Mouse (Mus musculus) c-Kit-positive CD71-positive TER-119-positive erythroid progenitor cells, embryonic 14.5 days (primary cell): Measurements from ENCODE around the gene Cops2.
A peak's percentile ranks its signal among the peaks of the same experiment; 100 is the strongest.

Experiments
- DNase-seq: peaks from one replicate; pipeline ENCODE4 v3.0.0-alpha.2; 2013; ENCODE audit warnings: low spot score

The Cops2 gene

GRCm38 (mm10) chr2:125826201-125826600 lies 32.7 kb downstream of the Cops2 start:
- DNase-seq: no peak

DNA sequence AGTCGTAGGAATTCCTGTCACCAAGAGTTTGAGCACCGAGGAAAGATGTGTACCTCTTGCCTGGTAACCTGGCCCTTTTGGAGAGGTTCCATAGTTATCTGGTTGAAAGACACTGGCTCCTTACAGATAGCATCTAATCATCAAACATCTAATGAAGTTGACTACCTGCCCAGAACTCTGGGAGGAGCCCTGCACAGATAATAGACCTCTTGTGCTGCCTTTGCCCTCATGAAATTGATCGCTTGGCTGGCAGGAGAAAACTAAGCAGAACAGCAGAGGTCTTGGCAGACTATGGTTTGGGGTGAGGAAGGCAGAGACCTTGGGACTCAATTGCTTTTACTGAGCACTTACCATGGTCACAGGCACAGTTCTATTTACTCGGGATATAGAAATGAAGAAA lies 38.5 kb downstream of the Cops2 start:
- DNase-seq: no peak

- no peak for DNase-seq
Measured at GRCm38 (mm10) chr2:125813972-125814595, 44.9 kb downstream of the Cops2 start.

DNA sequence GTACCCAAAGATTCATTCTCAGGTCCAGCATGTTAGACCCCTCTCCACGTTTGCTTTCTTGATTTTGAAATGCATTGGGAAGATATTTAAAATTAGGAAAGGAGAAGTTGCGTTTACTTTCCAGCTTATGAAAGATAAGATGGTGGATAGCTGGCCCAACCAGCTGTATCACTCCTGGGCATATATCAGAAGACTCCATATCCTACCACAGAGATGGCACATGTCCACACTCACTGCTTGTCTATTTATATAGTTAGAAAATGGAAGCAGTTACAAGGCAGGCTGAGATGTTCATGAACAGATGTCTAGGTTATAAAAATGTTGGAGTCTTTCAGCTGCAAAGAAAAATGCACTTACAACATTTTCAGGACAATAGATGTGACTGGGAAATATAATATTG lies 47.6 kb downstream of the Cops2 start:
- no peak for DNase-seq

DNA sequence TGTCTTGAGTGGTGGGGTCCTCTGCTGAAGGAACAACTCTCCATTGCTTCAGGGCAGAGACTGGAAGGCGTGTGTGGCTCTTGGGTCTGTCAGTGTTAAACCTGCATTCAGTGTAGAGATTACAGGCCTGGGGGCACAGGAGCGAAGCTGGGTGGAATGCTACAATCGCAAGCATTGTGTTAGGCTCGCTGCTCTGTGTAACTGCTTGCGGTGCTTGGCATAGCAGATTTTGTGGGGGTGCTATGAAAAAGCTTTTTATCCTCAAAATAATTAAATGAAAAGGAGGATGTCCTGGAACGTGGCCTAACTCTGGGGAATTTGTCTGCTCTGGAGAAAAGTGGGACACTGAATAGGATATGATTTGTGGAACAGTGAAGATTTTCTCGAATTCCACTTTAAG lies 49.4 kb downstream of the Cops2 start:
- DNase-seq: no peak

GRCm38 (mm10) chr2:125805826-125806225 lies 53.1 kb downstream of the Cops2 start:
- DNase-seq: no peak

DNA sequence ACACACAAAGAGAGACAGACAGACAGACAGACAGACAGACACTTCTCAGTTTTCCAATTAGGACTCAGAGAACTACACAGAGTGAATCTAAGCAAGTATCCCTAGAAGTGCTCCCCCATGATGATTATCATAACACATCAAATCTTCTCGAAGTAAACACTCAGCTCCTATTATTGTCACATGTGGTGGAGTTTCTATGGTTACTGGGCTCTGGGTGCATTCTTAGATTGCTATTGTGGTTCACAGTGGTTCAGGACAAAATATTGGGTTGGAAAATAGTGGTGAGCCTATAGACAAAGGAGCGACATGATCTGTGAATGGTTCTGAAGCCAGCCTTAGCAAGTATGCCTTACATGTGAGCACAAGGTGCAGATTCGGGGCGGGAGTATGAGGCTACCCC lies 57.0 kb downstream of the Cops2 start:
- DNase-seq: no peak

GRCm38 (mm10) chr2:125801038-125801437 lies 57.9 kb downstream of the Cops2 start:
- DNase-seq: no peak

- no peak for DNase-seq
Measured at GRCm38 (mm10) chr2:125800428-125800827, 58.5 kb downstream of the Cops2 start.

DNA sequence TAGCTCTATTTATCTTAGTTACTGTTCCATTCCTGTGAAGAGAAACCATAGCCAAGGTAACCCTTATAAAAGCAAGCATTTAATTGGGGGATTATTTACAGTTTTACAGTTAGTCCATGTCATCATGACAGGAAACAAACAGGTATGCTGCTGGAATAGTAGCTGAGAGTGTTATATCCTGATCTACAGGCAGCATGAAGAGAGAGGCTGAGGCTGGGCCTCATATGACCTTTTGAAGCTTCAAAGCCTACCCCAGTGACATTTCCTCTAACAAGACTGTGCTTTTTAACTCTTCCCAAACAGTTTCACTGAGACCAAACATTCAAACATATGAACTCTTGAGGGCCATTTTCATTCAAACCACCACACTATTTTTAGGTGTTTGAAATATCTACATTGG lies 61.1 kb downstream of the Cops2 start:
- no peak for DNase-seq

DNA sequence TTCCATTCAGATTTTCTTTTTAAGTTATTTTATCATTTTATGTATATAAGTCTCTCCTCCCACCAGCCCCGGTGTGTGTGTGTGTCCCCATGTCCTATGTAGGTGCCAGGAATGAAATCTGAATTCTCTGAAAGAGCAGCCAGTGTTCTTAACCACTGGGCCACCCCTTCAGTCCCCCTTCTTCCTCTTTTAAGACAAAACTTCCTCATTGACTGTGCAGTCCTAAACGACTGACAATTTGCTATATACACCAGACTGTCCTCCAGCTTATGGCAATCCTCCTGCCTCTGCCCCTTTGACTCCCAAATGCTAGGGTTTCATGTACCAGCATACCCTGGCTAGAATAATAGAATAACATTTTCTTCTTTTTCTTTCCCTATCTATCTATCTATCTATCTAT lies 63.8 kb downstream of the Cops2 start:
- DNase-seq: no peak

GRCm38 (mm10) chr2:125794166-125794565 lies 64.8 kb downstream of the Cops2 start:
- no peak for DNase-seq

DNA sequence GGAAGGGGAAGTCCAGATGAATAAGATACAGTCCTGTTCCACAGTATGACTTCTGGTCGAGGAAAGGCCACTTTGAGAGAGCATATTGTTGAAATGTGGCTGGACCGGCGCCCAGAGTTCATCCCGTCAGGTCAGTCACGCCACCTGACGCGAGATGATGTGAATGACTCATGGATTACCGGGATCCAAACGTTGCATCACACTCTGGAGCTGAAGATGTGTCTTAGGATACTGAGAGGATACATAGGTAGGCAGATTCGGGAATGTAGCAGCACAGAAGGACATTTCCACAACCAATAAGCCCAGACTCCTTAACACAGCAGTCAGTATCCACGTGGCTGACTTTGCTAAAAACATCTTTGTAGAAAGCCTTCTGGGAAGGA lies 66.1 kb downstream of the Cops2 start:
- DNase-seq: no peak

- DNase-seq: no peak
Measured at GRCm38 (mm10) chr2:125792144-125792878, 66.6 kb downstream of the Cops2 start.

DNA sequence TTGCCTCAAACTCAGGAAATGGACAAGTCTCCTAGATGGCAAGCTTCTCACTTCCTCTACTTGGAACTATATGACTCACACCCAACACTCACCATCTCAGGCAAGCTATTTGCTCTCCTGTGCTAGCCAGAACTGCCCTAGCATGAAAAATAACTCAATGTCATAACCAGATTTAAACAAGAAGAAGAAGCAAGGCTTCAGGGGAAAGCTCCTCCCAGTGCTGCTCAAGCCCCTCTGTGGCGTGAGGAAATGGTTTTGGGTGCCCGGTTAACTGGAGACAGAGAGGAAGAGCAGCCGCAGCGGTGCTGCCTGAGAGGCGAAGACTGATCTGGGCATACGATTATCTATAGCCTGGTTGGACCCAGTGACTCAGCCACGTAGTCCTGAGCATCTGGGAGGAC lies 67.5 kb downstream of the Cops2 start:
- no peak for DNase-seq

DNA sequence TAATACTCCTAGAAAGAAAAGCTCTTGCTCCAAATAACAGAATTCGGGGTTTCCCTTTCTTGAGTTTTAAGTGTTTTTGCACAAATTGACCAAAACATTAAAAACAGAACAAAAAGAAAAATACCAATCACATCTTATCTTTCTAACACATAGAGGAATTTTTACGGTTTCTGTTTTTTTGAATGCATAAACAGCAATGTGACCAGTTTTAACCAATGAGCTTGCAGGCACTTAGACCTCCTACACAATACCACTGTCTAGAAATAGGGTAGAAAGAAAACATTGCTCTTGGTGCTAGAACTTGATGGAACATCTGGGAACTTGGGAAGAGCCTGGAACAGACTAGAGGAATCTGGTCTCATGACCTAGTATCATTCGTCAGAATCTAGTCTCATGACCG lies 68.7 kb downstream of the Cops2 start:
- DNase-seq: no peak

GRCm38 (mm10) chr2:125789265-125789664 lies 69.7 kb downstream of the Cops2 start:
- DNase-seq: no peak

DNA sequence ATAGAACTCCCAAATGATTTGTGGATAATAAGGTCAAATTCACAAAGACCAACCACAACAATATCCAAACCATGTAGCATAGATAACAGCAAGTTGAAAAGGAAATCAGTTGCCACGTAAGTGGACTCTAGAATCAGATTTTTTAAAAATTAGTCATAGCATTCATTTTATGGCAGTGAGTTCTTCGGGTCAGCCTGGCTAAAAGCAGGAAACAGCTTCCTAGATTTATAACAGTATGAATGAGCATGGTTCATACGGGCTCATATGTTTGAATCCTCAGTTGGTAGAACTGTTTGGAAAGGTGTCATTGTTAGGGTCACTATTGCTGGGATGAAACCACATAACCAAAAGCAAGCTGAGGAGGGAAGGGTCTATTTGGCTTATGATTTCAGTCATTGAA lies 70.2 kb downstream of the Cops2 start:
- no peak for DNase-seq

- DNase-seq: no peak
Measured at GRCm38 (mm10) chr2:125788351-125788750, 70.6 kb downstream of the Cops2 start.

- DNase-seq: no peak
Measured at GRCm38 (mm10) chr2:125785021-125785420, 73.9 kb downstream of the Cops2 start.

DNA sequence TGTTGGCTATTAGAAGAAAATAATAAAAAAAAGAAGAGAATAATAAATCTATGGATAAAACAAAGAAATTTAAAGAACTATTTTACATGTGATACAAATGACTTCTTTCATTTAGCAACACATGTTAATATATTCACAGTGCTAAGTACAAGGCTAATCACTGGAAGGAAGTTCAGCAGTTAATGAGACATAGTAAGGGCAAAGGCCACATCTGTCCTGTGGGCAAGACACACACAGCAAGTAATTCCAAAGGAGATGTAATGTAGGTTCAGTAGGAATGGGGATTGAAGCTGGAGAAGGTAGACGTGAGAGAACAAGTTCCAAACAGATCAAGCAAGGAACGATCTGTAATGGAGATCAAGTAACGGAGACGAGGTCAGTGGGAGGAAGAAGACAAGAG lies 74.5 kb downstream of the Cops2 start:
- no peak for DNase-seq

- no peak for DNase-seq
Measured at GRCm38 (mm10) chr2:125783868-125784267, 75.1 kb downstream of the Cops2 start.

- DNase-seq: peak; percentile 83
Measured at GRCm38 (mm10) chr2:125782719-125783109, 76.2 kb downstream of the Cops2 start, which contains the start of gene Secisbp2l. Secisbp2l (minus strand) TSS chr2:125782870.
